Mouse (Mus musculus): ENCODE data around the gene Bcl7a.

- TF ChIP-seq POLR2A (IDR thresholded peaks at IDR 0.05; ENCODE audit: insufficient read depth, low read depth, low read length), result no peak
- TF ChIP-seq EP300 (IDR thresholded peaks at IDR 0.05; ENCODE audit: insufficient read depth, low read depth, low read length), result no peak
Observed at GRCm38 (mm10) chr5:123398856-123399498, 55.3 kb downstream of the Bcl7a start.
